Mouse (Mus musculus) liver, postnatal 0 days (tissue): ENCODE measurements around the gene Ttc28.

ENCODE experiments used
- CTCF ChIP-seq: sonication (generic); IDR thresholded peaks from 2 replicates; pipeline ENCODE4 v1.5.1; 2016; ENCODE audit warnings: antibody characterized with exemption, low read depth
- EP300 ChIP-seq: IDR thresholded peaks from 2 replicates; pipeline ENCODE4 v1.6.1; 2016; ENCODE audit warnings: antibody characterized with exemption, low read depth, mild to moderate bottlenecking

DNA sequence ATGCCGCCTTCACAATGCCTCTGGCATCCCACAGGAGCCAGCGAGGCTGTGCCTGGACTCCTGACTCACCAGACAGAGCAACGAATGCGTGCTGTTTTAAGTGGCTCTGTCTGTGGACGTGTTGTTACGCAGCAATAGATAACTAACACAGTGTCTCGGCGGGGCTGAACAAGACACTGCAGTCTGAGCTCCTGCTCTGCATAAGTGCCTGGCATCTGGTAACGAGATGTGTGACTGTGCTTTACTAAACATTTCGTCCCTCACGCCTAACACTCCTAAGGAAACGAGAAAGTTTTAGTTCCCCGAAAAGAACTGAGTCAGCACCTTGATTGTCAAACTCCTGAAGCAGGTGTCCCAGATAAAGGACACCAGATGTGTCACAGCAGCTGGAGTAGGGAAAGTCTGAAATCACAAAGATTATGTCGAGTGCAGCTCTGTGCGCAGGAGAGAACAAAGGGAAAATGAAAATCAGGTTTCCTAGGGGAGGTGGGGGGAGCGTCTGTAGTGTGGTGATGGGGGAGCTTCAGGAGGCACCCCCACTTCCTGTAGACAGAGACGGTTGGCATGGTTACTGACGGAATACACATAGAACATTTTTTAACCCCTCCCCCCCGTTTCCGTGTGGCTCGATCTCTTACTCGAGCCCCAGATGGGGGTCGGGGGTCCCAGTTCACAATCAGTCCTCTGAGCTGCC lies 280.2 kb downstream of the Ttc28 start:
- no peak for TF ChIP-seq CTCF
- no peak for TF ChIP-seq EP300
